Mouse (Mus musculus) midbrain, embryonic 15.5 days (tissue): ENCODE measurements around the gene Vsig1. TPM values are rescaled to one million over a fixed set of nuclear protein-coding genes. Genes with fewer than 3 reads are reported as not detected.

Experiments
- ATAC-seq: fragments of 200-750 bp; cut with Nextera tagmentation; replicated peaks from 2 replicates; pipeline ENCODE4 v1.8.0; 2017; ENCODE audit warnings: moderate TSS enrichment
- H3K27ac ChIP-seq: fragments of 300-500 bp; sonication (generic); 2 replicates; pipeline ENCODE4 v1.5.1; 2015; ENCODE audit warnings: mild to moderate bottlenecking, inconsistent platforms
- H3K27me3 ChIP-seq: fragments of 300-500 bp; sonication (generic); replicated peaks from 2 replicates; pipeline ENCODE4 v1.6.1; 2015; ENCODE audit warnings: inconsistent platforms
- H3K36me3 ChIP-seq: fragments of 300-500 bp; sonication (generic); replicated peaks from 2 replicates; pipeline ENCODE4 v1.6.1; 2015; ENCODE audit warnings: inconsistent platforms
- H3K4me1 ChIP-seq: fragments of 300-500 bp; sonication (generic); 2 replicates; pipeline ENCODE4 v1.6.1; 2015; ENCODE audit warnings: inconsistent platforms
- H3K4me2 ChIP-seq: fragments of 300-500 bp; sonication (generic); 2 replicates; pipeline ENCODE4 v1.6.1; 2015; ENCODE audit warnings: inconsistent platforms, mild to moderate bottlenecking, moderate library complexity
- H3K4me3 ChIP-seq: fragments of 300-500 bp; sonication (generic); 2 replicates; pipeline ENCODE4 v1.5.1; 2015; ENCODE audit warnings: mild to moderate bottlenecking, inconsistent platforms
- H3K9ac ChIP-seq: fragments of 300-500 bp; sonication (generic); 2 replicates; pipeline ENCODE4 v1.6.1; 2015; ENCODE audit warnings: mild to moderate bottlenecking, inconsistent platforms
- H3K9me3 ChIP-seq: fragments of 300-500 bp; sonication (generic); 2 replicates; pipeline ENCODE4 v1.6.1; 2016; ENCODE audit warnings: inconsistent platforms
- WGBS: fragments of 180-500 bp; shearing (Covaris S2); methylation state at CpG from one replicate; pipeline ENCODE4 v1.1.7; 2015; ENCODE audit warnings: mixed read lengths; 5-methylcytosine and 5-hydroxymethylcytosine counted together
- polyA plus RNA-seq: library from polyadenylated mRNA; unstranded; fragments of >200 nt; fragmentation: Nextera tagmentation; extraction: Ambion mirVana; gene quantifications from 2 replicates; pipeline ENCODE4 v1.2.1, GENCODE M21; 2015

Vsig1 gene
- polyA plus RNA-seq, 1 experiment from 2014 or later: 0.09 TPM

- H3K4me2 ChIP-seq: no peak overlapping the region
- no peak overlapping the region for H3K27ac ChIP-seq
- H3K27me3 ChIP-seq: peaks cover 30% of the 10 kb centered on the region; the same call in 1 of the 2 replicates
- no peaks in the 10 kb centered on the region for H3K36me3 ChIP-seq
- no peak overlapping the region for H3K4me3 ChIP-seq
- H3K4me1 ChIP-seq: no peaks in the 10 kb centered on the region
- H3K9me3 ChIP-seq: no peaks in the 10 kb centered on the region
- no peak for ATAC-seq
- 88% methylated on average over 1 of the region's 1 CpGs for WGBS
- H3K9ac ChIP-seq: no peak overlapping the region
Observed at GRCm38 (mm10) chrX:140978943-140979342, 71.5 kb downstream of the Vsig1 start.

- no peaks in the 10 kb centered on the region for H3K9me3 ChIP-seq
- H3K36me3 ChIP-seq: no peaks in the 10 kb centered on the region
- H3K9ac ChIP-seq: no peak overlapping the region
- 68% methylated on average over 2 of the region's 2 CpGs for WGBS
- ATAC-seq: no peak
- no peaks in the 10 kb centered on the region for H3K4me1 ChIP-seq
- no peak overlapping the region for H3K4me3 ChIP-seq
- H3K27ac ChIP-seq: no peak overlapping the region
- H3K27me3 ChIP-seq: peaks cover 30% of the 10 kb centered on the region; the same call in 1 of the 2 replicates
- no peak overlapping the region for H3K4me2 ChIP-seq
Observed at GRCm38 (mm10) chrX:140979546-140979945, 72.1 kb downstream of the Vsig1 start.

GRCm38 (mm10) chrX:140980163-140980562, 72.8 kb downstream of the Vsig1 start:
- Histone ChIP-seq H3K9me3 (no peaks in the 10 kb centered on the region), H3K4me3 (no peak overlapping the region), H3K27ac (no peak overlapping the region), H3K4me1 (no peaks in the 10 kb centered on the region), H3K36me3 (no peaks in the 10 kb centered on the region), H3K4me2 (no peak overlapping the region), H3K9ac (no peak overlapping the region), H3K27me3 (peaks cover 32% of the 10 kb centered on the region; the same call in 1 of the 2 replicates)
- 75% methylated on average over 4 of the region's 4 CpGs for WGBS
- ATAC-seq: no peak

GRCm38 (mm10) chrX:140983206-140983960, 76.0 kb downstream of the Vsig1 start:
- H3K27me3 ChIP-seq: peaks cover 35% of the 10 kb centered on the region; the same call in 1 of the 2 replicates
- no peak for ATAC-seq
- H3K9ac ChIP-seq: no peak overlapping the region
- H3K4me3 ChIP-seq: no peak overlapping the region
- no peaks in the 10 kb centered on the region for H3K9me3 ChIP-seq
- H3K4me1 ChIP-seq: no peaks in the 10 kb centered on the region
- no peak overlapping the region for H3K4me2 ChIP-seq
- H3K27ac ChIP-seq: no peak overlapping the region
- no peaks in the 10 kb centered on the region for H3K36me3 ChIP-seq
- 67% methylated on average over 6 of the region's 6 CpGs for WGBS

GRCm38 (mm10) chrX:140984795-140985194, 77.4 kb downstream of the Vsig1 start:
- Histone ChIP-seq H3K27ac (no peak overlapping the region), H3K27me3 (peaks cover 36% of the 10 kb centered on the region; the same call in 1 of the 2 replicates), H3K36me3 (no peaks in the 10 kb centered on the region), H3K9ac (no peak overlapping the region), H3K4me1 (no peaks in the 10 kb centered on the region), H3K4me2 (no peak overlapping the region), H3K4me3 (no peak overlapping the region), H3K9me3 (no peaks in the 10 kb centered on the region)
- no peak for ATAC-seq
- WGBS: 69% methylated on average over 6 of the region's 6 CpGs

GRCm38 (mm10) chrX:140985256-140985655, 77.8 kb downstream of the Vsig1 start:
- 83% methylated on average over 2 of the region's 2 CpGs for WGBS
- no peaks in the 10 kb centered on the region for H3K9me3 ChIP-seq
- H3K27ac ChIP-seq: no peak overlapping the region
- no peak overlapping the region for H3K9ac ChIP-seq
- no peak for ATAC-seq
- 0 out of 2 replicates have a peak, but pooled peaks cover 2% of the 10 kb centered on the region for H3K36me3 ChIP-seq
- peaks cover 32% of the 10 kb centered on the region; the same call in 1 of the 2 replicates for H3K27me3 ChIP-seq
- no peak overlapping the region for H3K4me2 ChIP-seq
- H3K4me1 ChIP-seq: no peaks in the 10 kb centered on the region
- no peak overlapping the region for H3K4me3 ChIP-seq

Other genes with a start within 250 kb of the Vsig1 start
- gene Mid2, start 243.0 kb upstream of the Vsig1 start, polyA plus RNA-seq: 5.7 and 8.1 TPM in 2 replicates
- gene Tex13b, start 94.2 kb upstream of the Vsig1 start, polyA plus RNA-seq: not detected in 2 replicates
- gene Psmd10, start 49.1 kb downstream of the Vsig1 start, polyA plus RNA-seq: 43.5 and 46.1 TPM in 2 replicates
- gene Atg4a, start 49.3 kb downstream of the Vsig1 start, polyA plus RNA-seq: 8.3 and 9.3 TPM in 2 replicates